Mouse (Mus musculus) liver, embryonic 14.5 days (tissue): Measurements from ENCODE around the gene Zp1. TPM values are rescaled to one million over a fixed set of nuclear protein-coding genes. Genes with fewer than 3 reads are reported as not detected.

Experiments
- ATAC-seq: fragments of 200-750 bp; cut with Nextera tagmentation; 2 replicates; pipeline ENCODE4 v1.8.0; 2017; ENCODE audit warnings: moderate number of reproducible peaks, mild to moderate bottlenecking, moderate library complexity; ENCODE audit not compliant: insufficient read depth
- DNase-seq, 3 experiments: peaks; one replicate each; pipeline ENCODE4 v3.0.0-alpha.2; 2012 to 2013; ENCODE audit warnings: low read depth in 3 of 3, low spot score in 3 of 3
- H3K27ac ChIP-seq: fragments of 300-500 bp; sonication (generic); 2 replicates; pipeline ENCODE4 v1.5.1; 2014; ENCODE audit warnings: moderate library complexity, mild to moderate bottlenecking, control low read depth, inconsistent platforms
- H3K27me3 ChIP-seq: fragments of 300-500 bp; sonication (generic); 2 replicates; pipeline ENCODE4 v1.6.1; 2014; ENCODE audit warnings: mild to moderate bottlenecking, low read length, moderate library complexity; ENCODE audit not compliant: control insufficient read depth, insufficient read depth
- H3K36me3 ChIP-seq: fragments of 300-500 bp; sonication (generic); replicated peaks from 2 replicates; pipeline ENCODE4 v1.6.1; 2014; ENCODE audit warnings: low read depth; ENCODE audit not compliant: control insufficient read depth, insufficient read depth
- H3K4me1 ChIP-seq, 2 experiments: fragments of 200-500 bp in 1 of 2; fragments of 300-500 bp in 1 of 2; sonication (generic) in 1 of 2; replicated peaks; 2 replicates each; pipeline ENCODE4 v1.6.1; 2012 to 2014; ENCODE audit warnings: antibody characterized with exemption in 1 of 2, inconsistent platforms in 1 of 2, low read length in 1 of 2; ENCODE audit not compliant: control insufficient read depth in 2 of 2, insufficient read depth in 2 of 2
- H3K4me2 ChIP-seq: fragments of 300-500 bp; sonication (generic); 2 replicates; pipeline ENCODE4 v1.6.1; 2014; ENCODE audit warnings: low read depth, mild to moderate bottlenecking, control low read depth, moderate library complexity
- H3K4me3 ChIP-seq, 2 experiments: fragments of 200-500 bp in 1 of 2; fragments of 300-500 bp in 1 of 2; sonication (generic) in 1 of 2; 2 replicates each; pipeline ENCODE4 v1.5.1; 2012 to 2014; ENCODE audit warnings: low read depth in 2 of 2, low read length in 2 of 2, mild to moderate bottlenecking in 2 of 2, control low read depth in 1 of 2, inconsistent platforms in 1 of 2, moderate library complexity in 1 of 2; ENCODE audit not compliant: insufficient read depth in 1 of 2
- H3K9ac ChIP-seq: fragments of 300-500 bp; sonication (generic); replicated peaks from 2 replicates; pipeline ENCODE4 v1.6.1; 2014; ENCODE audit warnings: mild to moderate bottlenecking, control low read depth, moderate library complexity
- H3K9me3 ChIP-seq: fragments of 300-500 bp; sonication (generic); 2 replicates; pipeline ENCODE4 v1.6.1; 2016; ENCODE audit warnings: low read length, mixed read lengths; ENCODE audit not compliant: control insufficient read depth
- CTCF ChIP-seq: IDR thresholded peaks from 2 replicates; pipeline ENCODE4 v1.5.1; 2016; ENCODE audit warnings: antibody characterized with exemption, low read depth, control low read depth
- EP300 ChIP-seq: IDR thresholded peaks from 2 replicates; pipeline ENCODE4 v1.6.1; 2016; ENCODE audit warnings: antibody characterized with exemption, low read depth
- WGBS: fragments of 180-500 bp; shearing (Covaris S2); extraction: QIAGEN DNeasy Blood & Tissue Kit; methylation state at CpG from one replicate; pipeline ENCODE4 v1.1.7; 2014; ENCODE audit not compliant: insufficient replicate concordance; 5-methylcytosine and 5-hydroxymethylcytosine counted together
- polyA plus RNA-seq, 2 experiments: library from polyadenylated mRNA; depleted of rRNA in 1 of 2; stranded (reverse) in 1 of 2; unstranded in 1 of 2; fragments of >200 nt; fragmentation: Nextera tagmentation in 1 of 2; extraction: Ambion mirVana in 1 of 2; gene quantifications; 2 replicates each; pipeline versions ENCODE4 v1.2.1 to v1.2.3; 2012 to 2014

The Zp1 gene
- polyA plus RNA-seq, 2 experiments, result not detected

DNA sequence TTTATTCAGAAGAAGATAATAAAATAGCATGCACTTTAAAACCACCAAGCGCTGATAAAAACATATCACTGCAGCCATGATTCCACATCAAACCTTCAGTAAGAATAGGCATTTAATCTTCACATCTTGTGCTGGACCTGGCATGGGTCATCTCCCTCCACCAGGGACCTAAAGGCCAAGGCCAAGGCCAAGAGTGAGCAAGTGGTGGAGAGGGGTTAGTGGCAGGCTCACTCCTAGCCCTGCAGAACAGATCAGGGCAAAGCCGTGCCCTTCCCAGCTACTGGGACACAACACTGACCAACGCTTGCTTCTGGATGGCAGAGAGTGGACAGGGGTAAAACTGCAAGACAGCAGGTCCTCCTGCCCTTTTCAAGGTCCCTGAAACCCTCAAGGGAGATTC is 49.8 kb downstream of the Zp1 start:
- H3K27me3 ChIP-seq, result peaks cover 14% of the 10 kb centered on the region
- no peaks in the 10 kb centered on the region for H3K4me1 ChIP-seq
- WGBS, result 71% methylated on average over 3 of the region's 3 CpGs
- H3K27ac ChIP-seq, result no peak overlapping the region
- ATAC-seq (no peak), DNase-seq (no peak)
- H3K4me2 ChIP-seq, result no peak overlapping the region
- no peak overlapping the region for H3K4me3 ChIP-seq
- no peak overlapping the region for H3K9ac ChIP-seq
- no peaks in the 10 kb centered on the region; the same call in 1 of the 2 replicates for H3K36me3 ChIP-seq
- TF ChIP-seq CTCF, result no peak
- TF ChIP-seq EP300, result no peak
- H3K9me3 ChIP-seq, result no peaks in the 10 kb centered on the region

DNA sequence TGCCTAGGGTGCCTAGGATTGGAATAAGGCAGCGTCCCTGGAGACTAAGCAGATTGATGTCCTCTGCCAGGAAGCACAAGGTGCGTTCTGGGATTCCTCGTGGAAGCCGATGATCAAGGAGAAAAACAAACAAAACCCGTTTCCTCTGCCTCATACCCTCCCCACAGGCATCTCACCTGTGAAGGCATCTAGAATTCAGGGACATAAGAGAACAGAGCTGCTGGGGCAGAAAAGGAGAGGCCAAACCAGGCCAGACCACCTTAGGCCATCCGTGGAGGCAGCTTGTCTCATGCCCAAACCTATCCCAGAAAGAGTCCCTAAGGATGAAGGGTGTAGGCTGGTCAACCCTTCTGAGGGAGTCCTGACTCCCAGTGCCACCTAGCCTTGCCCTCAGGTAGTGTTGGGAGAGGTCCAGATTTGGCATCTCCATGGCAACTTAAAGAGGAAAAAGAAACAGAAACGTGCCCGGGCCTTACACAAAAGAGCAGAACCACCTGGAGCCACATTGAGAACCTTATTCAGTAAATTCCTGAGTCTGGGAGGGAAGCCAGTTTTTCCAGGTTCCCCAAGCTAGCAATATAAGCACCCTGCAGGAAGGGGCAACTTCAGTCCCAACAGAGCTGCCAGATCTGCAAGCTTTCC is 50.4 kb downstream of the Zp1 start, which contains the start of gene Tmem132a:
Tmem132a (minus strand) TSS at position 55 of the 642 bp plus-strand sequence.
- no peak for ATAC-seq
- Histone ChIP-seq H3K4me1 (no peaks in the 10 kb centered on the region), H3K27ac (no peak within 1 kb of the TSS), H3K27me3 (peaks cover 14% of the 10 kb centered on the region), H3K9ac (no peak within 1 kb of the TSS), H3K4me3 (peak within 1 kb of the TSS; percentile 38 to 40), H3K36me3 (no peaks in the 10 kb centered on the region; the same call in 1 of the 2 replicates), H3K4me2 (peak within 1 kb of the TSS; percentile 47), H3K9me3 (no peaks in the 10 kb centered on the region)
- WGBS, result 14% methylated on average over 8 of the region's 8 CpGs
- TF ChIP-seq EP300, result no peak
- DNase-seq, result no peak

DNA sequence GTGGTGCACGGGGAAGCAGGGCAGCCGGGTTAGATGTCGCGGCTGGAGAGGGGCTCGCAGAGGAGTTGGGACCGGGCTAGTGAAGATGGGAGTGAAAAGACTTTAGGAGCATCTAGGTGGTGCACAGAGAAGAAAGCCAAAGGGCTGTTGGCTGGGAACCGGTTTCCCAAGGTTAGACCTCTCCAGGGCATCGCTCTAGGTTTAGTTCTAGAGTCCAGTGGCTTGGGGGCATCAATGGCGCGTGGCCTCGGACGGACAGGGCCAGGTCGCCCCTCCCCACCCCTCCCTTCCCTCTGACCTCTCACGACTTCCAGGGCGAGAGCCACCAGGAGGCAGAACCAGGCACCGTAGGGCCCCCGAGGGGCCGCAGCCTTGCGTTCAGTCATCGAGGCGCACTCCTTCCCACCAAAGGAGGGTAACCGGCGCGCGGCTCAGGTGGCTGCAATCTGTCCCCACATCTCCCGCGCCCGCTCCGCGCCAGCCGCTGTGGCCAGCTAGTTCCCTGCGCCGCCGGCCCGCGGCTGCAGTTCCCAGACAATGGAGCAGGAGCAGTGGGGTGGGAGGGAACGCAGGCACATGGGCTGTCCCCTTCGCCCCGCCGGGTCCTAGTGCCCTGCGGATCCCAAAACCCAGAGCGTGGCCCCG is 51.1 kb downstream of the Zp1 start:
- Histone ChIP-seq H3K36me3 (no peaks in the 10 kb centered on the region; the same call in 1 of the 2 replicates), H3K27me3 (peaks cover 14% of the 10 kb centered on the region), H3K9me3 (no peaks in the 10 kb centered on the region), H3K4me2 (peak overlapping the region; percentile 47), H3K27ac (no peak overlapping the region), H3K9ac (no peak overlapping the region), H3K4me3 (peak overlapping the region; percentile 38 to 40), H3K4me1 (no peaks in the 10 kb centered on the region)
- ATAC-seq, result peak; percentile 52; the same call in 1 of the 2 replicates
- TF ChIP-seq CTCF (no peak), EP300 (no peak)
- under 1% methylated on average over 43 of the region's 43 CpGs for WGBS
- no peak for DNase-seq

DNA sequence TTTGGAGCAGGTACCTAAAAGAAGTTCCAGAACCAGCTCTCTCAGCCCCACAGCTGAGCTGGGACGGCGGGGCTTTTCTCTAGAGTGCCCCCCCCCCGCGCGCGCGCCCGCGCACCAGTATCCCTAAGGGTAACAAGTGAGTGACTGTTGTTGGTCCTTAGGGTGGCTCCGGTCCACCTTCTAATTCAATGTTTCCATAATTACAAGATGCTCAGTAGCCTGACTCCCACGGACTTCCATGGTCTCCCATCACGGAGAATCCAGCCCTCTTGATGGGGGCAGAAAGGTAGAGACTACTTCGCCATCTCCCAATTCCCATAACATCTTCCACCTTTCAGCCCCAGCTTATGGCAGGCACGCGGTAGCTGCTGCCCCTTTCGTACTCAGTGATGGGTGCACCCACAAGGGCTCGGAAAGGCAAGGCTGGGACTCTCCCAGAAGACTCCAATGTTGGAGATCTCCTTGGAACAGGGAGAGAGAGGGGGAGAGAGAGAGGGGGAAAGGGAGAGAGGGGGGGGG is 51.8 kb downstream of the Zp1 start:
- no peak for ATAC-seq
- no peak for TF ChIP-seq CTCF
- no peak for TF ChIP-seq EP300
- Histone ChIP-seq H3K4me2 (peak overlapping the region; percentile 47), H3K4me3 (peak overlapping the region; percentile 38 to 40), H3K36me3 (no peaks in the 10 kb centered on the region; the same call in 1 of the 2 replicates), H3K27me3 (peaks cover 14% of the 10 kb centered on the region), H3K9ac (no peak overlapping the region), H3K9me3 (no peaks in the 10 kb centered on the region), H3K4me1 (no peaks in the 10 kb centered on the region), H3K27ac (no peak overlapping the region)
- WGBS, result 5% methylated on average over 17 of the region's 17 CpGs
- DNase-seq, result no peak

DNA sequence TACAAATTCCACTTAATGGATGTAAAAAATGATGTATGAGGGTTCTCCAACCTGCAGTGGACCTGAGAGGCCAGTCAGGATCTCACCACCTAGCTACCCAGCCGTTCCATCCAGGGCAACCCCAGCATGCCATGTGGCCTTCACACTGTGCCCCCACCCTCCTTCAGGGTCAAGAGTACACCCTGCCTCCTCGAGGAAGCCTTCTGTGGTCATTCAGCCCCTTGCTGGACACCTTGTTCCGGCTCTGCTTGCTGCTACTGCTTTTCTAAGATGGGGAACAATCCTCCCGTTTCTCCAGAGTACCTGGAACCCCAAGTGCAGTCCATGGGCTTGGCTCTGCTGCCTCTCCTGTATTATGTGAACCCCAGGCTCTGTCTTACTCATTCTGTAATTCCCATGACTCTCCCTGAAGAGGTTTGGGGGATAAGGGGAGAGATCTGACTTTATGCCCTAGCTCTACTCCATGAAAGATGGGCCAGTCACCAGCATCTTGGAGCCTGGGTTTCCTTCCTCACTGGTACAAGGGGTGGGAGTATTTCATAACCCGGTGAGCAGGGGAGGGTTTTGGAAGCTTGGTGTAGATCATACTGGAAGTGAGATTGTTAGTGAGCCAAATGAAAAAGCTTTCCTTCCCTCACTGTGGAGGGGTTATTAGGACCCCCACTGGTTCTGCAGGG is 52.3 kb downstream of the Zp1 start:
- TF ChIP-seq EP300, result no peak
- TF ChIP-seq CTCF, result no peak
- no peaks in the 10 kb centered on the region for H3K4me1 ChIP-seq
- 27% methylated on average over 5 of the region's 5 CpGs for WGBS
- no peak overlapping the region for H3K4me2 ChIP-seq
- no peak overlapping the region for H3K9ac ChIP-seq
- no peaks in the 10 kb centered on the region for H3K9me3 ChIP-seq
- no peak for ATAC-seq
- DNase-seq, result no peak
- peaks cover 14% of the 10 kb centered on the region for H3K27me3 ChIP-seq
- no peak overlapping the region for H3K27ac ChIP-seq
- H3K4me3 ChIP-seq, result no peak overlapping the region
- H3K36me3 ChIP-seq, result no peaks in the 10 kb centered on the region; the same call in 1 of the 2 replicates
